Mouse (Mus musculus): ENCODE measurements around the gene Pak6.

The Pak6 gene

GRCm38 (mm10) chr2:118665616-118666015, 2.5 kb downstream of the Pak6 start:
- DNase-seq (ENCODE audit: low spot score) = no peak

GRCm38 (mm10) chr2:118667181-118667580, 4.1 kb downstream of the Pak6 start:
- no peak for DNase-seq (ENCODE audit: low spot score)

DNA sequence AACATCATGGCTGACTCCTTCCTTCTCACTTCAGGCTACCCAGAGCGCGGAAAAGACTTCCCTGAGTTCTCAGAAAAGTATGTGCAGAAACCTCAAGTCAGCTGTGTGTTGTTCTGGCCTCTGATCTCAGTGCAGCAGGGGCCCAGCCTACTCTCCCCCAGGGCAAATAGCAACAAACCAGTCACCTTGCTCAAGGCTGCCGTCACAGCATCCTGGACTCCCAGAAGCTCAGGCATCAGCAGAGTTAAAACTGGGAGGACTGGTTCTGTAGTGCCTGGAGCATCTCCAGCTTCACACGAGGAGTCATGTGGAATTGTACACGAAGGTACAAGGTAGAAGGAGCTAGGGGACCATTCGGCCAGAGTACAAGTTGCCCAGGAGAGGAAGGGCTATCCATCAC, 6.1 kb downstream of the Pak6 start:
- no peak for DNase-seq (ENCODE audit: low spot score)

DNA sequence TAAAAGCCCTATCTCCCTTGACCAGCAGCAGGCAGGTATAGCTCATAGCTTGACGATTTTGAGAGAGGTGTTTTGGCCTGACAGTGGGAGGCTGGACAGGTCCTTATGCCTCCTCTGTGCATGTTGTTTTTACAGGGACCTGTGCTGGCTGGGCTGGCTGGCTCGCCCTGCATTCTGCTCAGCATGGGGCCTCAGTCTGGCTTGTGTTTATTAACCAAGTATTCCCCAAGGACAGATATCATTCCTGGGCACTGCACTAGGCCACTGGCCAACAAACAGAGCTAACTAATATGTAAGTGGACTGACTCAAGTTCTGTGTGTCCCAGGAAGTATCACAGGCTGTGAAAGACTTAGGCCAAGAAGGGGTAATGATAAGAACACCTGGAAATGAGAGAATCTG, 6.7 kb downstream of the Pak6 start:
- peak; percentile 77 for DNase-seq (ENCODE audit: low spot score)

- no peak for DNase-seq (ENCODE audit: low spot score)
Observed at GRCm38 (mm10) chr2:118671728-118672127, 8.6 kb downstream of the Pak6 start.

GRCm38 (mm10) chr2:118673686-118674465, 10.8 kb downstream of the Pak6 start:
- DNase-seq (ENCODE audit: low spot score) = no peak

DNA sequence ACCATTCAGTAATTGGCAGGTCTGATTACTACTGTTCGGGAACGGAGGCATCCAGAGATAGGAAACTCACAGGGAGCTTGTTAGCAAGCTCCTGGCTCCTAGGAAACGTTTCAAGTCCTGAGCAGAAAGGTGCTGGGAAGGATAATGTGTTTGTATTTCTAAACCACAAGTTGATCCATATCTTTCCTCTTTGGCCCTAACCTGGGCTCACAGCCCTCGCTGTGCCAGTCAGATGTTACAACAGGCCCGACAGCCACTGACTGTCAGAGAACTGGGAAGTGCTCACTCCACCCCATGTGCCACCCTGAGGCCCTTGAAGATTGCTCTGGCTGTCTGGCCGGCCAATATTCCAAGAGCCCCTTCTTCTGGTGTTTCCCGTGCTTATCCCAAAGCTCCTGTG, 11.4 kb downstream of the Pak6 start:
- DNase-seq (ENCODE audit: low spot score) = no peak

GRCm38 (mm10) chr2:118676839-118677741, 14.0 kb downstream of the Pak6 start:
- DNase-seq (ENCODE audit: low spot score) = no peak

DNA sequence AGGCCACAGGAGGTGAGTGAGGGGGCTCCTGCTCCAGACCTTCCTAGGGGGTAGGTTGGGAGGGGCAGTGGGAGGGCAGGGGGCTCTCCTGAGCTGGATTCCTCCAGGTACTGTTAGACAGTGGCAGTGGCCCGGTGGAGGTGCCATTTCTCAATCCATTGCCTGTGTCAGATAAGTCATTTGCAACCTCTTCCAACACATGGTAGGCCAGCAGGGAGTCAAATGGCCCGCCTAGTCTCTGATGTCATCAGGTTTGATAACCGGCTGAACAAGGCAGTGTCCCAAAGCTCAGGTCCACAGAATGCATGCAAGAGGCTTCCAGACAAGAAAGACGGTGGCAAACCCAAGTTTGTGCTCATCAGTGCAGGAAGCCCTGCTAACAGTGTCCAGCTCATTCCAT, 14.7 kb downstream of the Pak6 start:
- DNase-seq (ENCODE audit: low spot score) = no peak

- DNase-seq (ENCODE audit: low spot score) = no peak
Observed at GRCm38 (mm10) chr2:118679577-118679976, 16.5 kb downstream of the Pak6 start.

DNA sequence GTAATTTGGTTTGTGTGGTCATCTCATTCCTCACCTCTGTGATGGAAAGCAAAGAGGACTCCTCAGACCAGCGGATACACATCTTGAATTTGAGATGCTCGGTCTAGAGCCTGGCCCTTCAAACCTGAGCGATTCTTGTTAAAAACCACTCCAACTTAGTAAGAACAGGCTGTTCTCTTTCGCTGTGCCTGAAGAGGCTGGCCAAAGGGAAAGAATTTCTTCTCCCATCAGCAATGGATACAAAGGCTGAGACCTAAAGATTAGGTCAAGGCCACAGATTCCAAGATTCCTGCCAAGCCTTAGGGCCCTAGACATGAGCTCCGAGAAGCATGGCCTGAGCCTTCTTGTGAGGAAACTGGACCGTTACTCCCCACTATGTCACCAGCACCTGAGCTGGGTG, 17.8 kb downstream of the Pak6 start:
- no peak for DNase-seq (ENCODE audit: low spot score)

GRCm38 (mm10) chr2:118682544-118683260, 19.6 kb downstream of the Pak6 start:
- no peak for DNase-seq (ENCODE audit: low spot score)

DNA sequence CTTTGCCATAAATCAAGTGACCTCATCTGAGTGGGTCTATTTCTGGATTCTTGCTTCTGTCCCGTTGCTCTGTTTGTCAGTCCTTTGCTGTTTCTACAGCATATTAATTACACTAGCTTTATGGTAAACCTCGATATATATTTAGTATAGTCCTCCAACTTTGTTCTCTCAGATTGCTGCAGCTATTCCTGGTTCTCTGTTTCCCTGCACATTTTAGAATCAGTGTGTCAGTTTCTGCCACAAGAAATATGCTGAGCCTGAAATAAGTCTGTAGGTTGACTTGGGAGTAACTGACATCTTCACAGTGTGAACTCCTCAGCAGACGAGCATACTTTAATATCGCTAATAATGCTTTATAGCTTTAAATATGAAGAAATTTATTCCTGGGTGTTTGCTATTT, 22.0 kb downstream of the Pak6 start:
- no peak for DNase-seq (ENCODE audit: low spot score)

- no peak for DNase-seq (ENCODE audit: low spot score)
Observed at GRCm38 (mm10) chr2:118686693-118687092, 23.6 kb downstream of the Pak6 start.

DNA sequence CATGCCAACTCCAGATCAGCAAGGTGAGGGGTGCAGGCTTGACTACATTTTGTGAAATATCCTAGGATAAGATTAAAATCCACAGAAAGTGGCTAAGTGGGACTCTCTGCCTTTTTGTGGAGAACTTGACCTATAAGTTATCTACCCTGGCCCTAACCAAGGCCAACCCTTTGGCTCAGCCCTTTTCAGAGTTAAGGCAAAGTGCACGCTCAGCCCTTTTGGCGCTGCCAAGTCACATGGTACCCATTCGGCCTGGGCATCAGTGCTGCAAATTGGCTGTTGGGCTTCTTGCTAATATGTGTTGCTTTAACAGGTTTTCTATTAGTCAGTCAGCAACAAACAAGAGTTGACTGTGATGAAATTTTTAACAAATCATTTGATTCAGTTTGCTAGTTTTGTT, 24.7 kb downstream of the Pak6 start:
- peak; percentile 78 for DNase-seq (ENCODE audit: low spot score)

- DNase-seq (ENCODE audit: low spot score) = peak; percentile 31
Observed at GRCm38 (mm10) chr2:118689875-118690274, 26.8 kb downstream of the Pak6 start.

GRCm38 (mm10) chr2:118693370-118693966, 30.4 kb downstream of the Pak6 start:
- no peak for DNase-seq (ENCODE audit: low spot score)

GRCm38 (mm10) chr2:118695677-118696232, 32.7 kb downstream of the Pak6 start:
- DNase-seq (ENCODE audit: low spot score) = no peak

GRCm38 (mm10) chr2:118696451-118697308, 33.6 kb downstream of the Pak6 start:
- DNase-seq (ENCODE audit: low spot score) = no peak

- DNase-seq (ENCODE audit: low spot score) = peak; percentile 65
Observed at GRCm38 (mm10) chr2:118697311-118697877, 34.3 kb downstream of the Pak6 start.
